9 mouse cellular contexts compared by ENCODE assay signal in the genomic region with DNA sequence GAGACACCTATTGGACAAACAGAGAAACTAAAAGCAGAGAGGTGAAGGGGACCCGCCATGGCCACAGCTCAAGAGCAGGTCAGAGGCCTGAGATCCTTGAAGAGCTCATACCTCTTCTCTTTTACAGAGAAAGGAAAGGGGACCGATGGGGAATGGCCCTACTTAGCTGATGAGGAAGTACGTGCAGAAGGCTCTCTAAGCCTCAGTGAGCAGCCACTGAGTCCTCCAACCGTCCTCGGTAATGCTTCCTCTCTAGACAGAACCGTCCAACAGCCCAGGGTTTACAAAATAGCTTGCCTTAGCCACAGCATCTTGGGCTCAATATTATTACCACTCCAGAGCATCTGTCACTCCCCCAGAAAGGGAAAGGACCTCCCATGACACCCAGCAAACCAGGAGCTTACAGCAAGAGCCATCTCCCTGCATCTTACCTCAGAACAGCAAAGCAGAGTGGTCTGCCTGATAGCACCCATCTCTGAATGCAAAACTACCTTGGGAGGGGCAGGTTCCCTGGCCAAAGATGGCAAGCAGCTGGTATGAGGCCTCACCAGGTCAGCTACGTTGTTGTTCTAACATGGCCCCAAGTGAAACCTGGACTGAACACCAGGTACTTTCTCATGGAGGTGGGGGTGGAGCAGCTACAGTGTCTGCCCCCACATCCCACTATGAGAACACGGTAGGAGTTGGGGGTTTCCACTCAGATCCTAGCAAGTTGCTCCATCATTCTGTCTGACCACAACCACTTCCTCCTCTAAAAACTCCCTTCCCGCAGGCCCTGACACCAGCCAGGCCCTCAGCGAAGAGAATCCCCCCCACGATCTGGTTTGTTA. TPM values are rescaled to one million over a fixed set of nuclear protein-coding genes. Genes with fewer than 3 reads are reported as not detected.
A peak's percentile ranks its signal among the peaks of the same experiment; 100 is the strongest.
DNase-seq lines count a peak whose midpoint lies in the region; ATAC-seq and TF ChIP-seq lines count a peak whose summit lies in the region.
"Had no signal": no experiment of that assay in that cellular context is flagged by ENCODE, and none has a peak within 500 bp of the region (broad histone marks: within the 10 kb centered on the region; RNA-seq: fewer than 3 reads in every experiment).

No protein-coding gene starts in this region.

- no peak for ATAC-seq in kidney, postnatal 0 days (replicated peaks; ENCODE audit: low FRiP score, low read depth)
- peak; percentile 64 for ATAC-seq in activated CD4-positive, CD25-positive, alpha-beta regulatory T cell, adult 4 months
- peak; percentile 41; the same call in 1 of the 2 replicates for ATAC-seq in liver, embryonic 16.5 days (ENCODE audit: low read depth)
- no peak for ATAC-seq in stomach, embryonic 16.5 days (ENCODE audit: insufficient read depth, low FRiP score)

- peak overlapping the region; percentile 27; the same call in 1 of the 2 replicates for H3K27ac ChIP-seq in kidney, postnatal 0 days
- peak overlapping the region; percentile 48 for H3K27ac ChIP-seq in liver, embryonic 16.5 days (ENCODE audit: low read length)
- peak overlapping the region; percentile 80 for H3K27ac ChIP-seq in stomach, embryonic 16.5 days (ENCODE audit: low read length)
- H3K27ac ChIP-seq: neural tube, embryonic 13.5 days had no signal

- TF ChIP-seq CTCF in kidney, postnatal 0 days (IDR thresholded peaks at IDR 0.05; ENCODE audit: low read depth), result no peak

- no peaks in the 10 kb centered on the region for H3K27me3 ChIP-seq in kidney, postnatal 0 days (ENCODE audit: insufficient read depth, low read length)
- H3K27me3 ChIP-seq in liver, embryonic 16.5 days (ENCODE audit: control insufficient read depth, insufficient read depth, low read depth, low read length), result no peaks in the 10 kb centered on the region
- no peaks in the 10 kb centered on the region for H3K27me3 ChIP-seq in stomach, embryonic 16.5 days (ENCODE audit: control insufficient read depth, insufficient read depth, low read length)
- H3K27me3 ChIP-seq: neural tube, embryonic 13.5 days had no signal

- peak; percentile 35 for DNase-seq in kidney, postnatal 0 days (ENCODE audit: low spot score)
- DNase-seq in kidney, postnatal 25 days, result no peak
- DNase-seq in adrenal gland, postnatal 10 days, result no peak
- DNase-seq in cerebellum, postnatal 4 days (ENCODE audit: low spot score in 2 of 2), result no peak
- DNase-seq in cerebellum, postnatal 14 days, result no peak

- H3K36me3 ChIP-seq in kidney, postnatal 0 days (ENCODE audit: insufficient read depth, low read length), result no peaks in the 10 kb centered on the region
- H3K36me3 ChIP-seq in liver, embryonic 16.5 days (ENCODE audit: control insufficient read depth, insufficient read depth), result no peaks in the 10 kb centered on the region
- no peaks in the 10 kb centered on the region for H3K36me3 ChIP-seq in stomach, embryonic 16.5 days (ENCODE audit: control insufficient read depth, insufficient read depth, low read length)
- H3K36me3 ChIP-seq: neural tube, embryonic 13.5 days had no signal

- no peaks in the 10 kb centered on the region for H3K9me3 ChIP-seq in kidney, postnatal 0 days (replicated peaks; ENCODE audit: low read length)
- no peaks in the 10 kb centered on the region for H3K9me3 ChIP-seq in liver, embryonic 16.5 days (replicated peaks; ENCODE audit: control insufficient read depth, low read length)
- no peaks in the 10 kb centered on the region for H3K9me3 ChIP-seq in stomach, embryonic 16.5 days (replicated peaks; ENCODE audit: control insufficient read depth, low read length)
- H3K9me3 ChIP-seq: neural tube, embryonic 13.5 days had no signal

- no peak overlapping the region for H3K4me2 ChIP-seq in kidney, postnatal 0 days (ENCODE audit: low read length)
- no peak overlapping the region for H3K4me2 ChIP-seq in liver, embryonic 16.5 days (ENCODE audit: low read depth, low read length)
- peak overlapping the region; percentile 51; the same call in 1 of the 2 replicates for H3K4me2 ChIP-seq in stomach, embryonic 16.5 days (ENCODE audit: low read depth, low read length)
- H3K4me2 ChIP-seq: neural tube, embryonic 13.5 days had no signal

- H3K4me3 ChIP-seq in kidney, postnatal 0 days (replicated peaks; ENCODE audit: low read depth, low read length), result no peak overlapping the region
- H3K4me3 ChIP-seq in liver, embryonic 16.5 days (ENCODE audit: low read depth, low read length), result no peak overlapping the region
- no peak overlapping the region for H3K4me3 ChIP-seq in stomach, embryonic 16.5 days (replicated peaks; ENCODE audit: low read length)
- H3K4me3 ChIP-seq: neural tube, embryonic 13.5 days had no signal

- H3K9ac ChIP-seq in kidney, postnatal 0 days (ENCODE audit: low read depth, low read length), result no peak overlapping the region
- no peak overlapping the region for H3K9ac ChIP-seq in liver, embryonic 16.5 days (ENCODE audit: low read depth, low read length)
- H3K9ac ChIP-seq in stomach, embryonic 16.5 days (ENCODE audit: low read length), result no peak overlapping the region

- H3K4me1 ChIP-seq in kidney, postnatal 0 days (replicated peaks; ENCODE audit: insufficient read depth, low read length), result peaks cover 11% of the 10 kb centered on the region; the same call in 1 of the 2 replicates
- H3K4me1 ChIP-seq in liver, embryonic 16.5 days (ENCODE audit: control insufficient read depth, low read depth, low read length), result peaks cover 10% of the 10 kb centered on the region
- peaks cover 26% of the 10 kb centered on the region for H3K4me1 ChIP-seq in stomach, embryonic 16.5 days (ENCODE audit: control insufficient read depth, insufficient read depth, low read length)

- 49% methylated on average over 11 of the region's 11 CpGs for WGBS in kidney, postnatal 0 days
- 14% methylated on average over 11 of the region's 11 CpGs for WGBS in liver, embryonic 16.5 days (ENCODE audit: insufficient replicate concordance)
- WGBS in stomach, embryonic 16.5 days, result 61% methylated on average over 11 of the region's 11 CpGs

RNA-seq across cellular contexts. Expression of a gene that starts 25.7 kb away (rescaled TPM):
- polyA plus RNA-seq in kidney, postnatal 0 days (2015; fragmentation: Nextera tagmentation; extraction: Ambion mirVana), result 6.1 and 7.1 TPM in 2 replicates
- polyA plus RNA-seq in activated CD4-positive, CD25-positive, alpha-beta regulatory T cell, adult 4 months (2017; shearing (Covaris generic)), result 10 to 100 TPM; 18.9 TPM
- polyA plus RNA-seq in liver, embryonic 16.5 days (2015; fragmentation: Nextera tagmentation; extraction: Ambion mirVana), result 3.9 and 4.4 TPM in 2 replicates
- 7.1 and 7.2 TPM in 2 replicates for polyA plus RNA-seq in stomach, embryonic 16.5 days (2015; fragmentation: Nextera tagmentation; extraction: Ambion mirVana)
- total RNA-seq in adrenal gland, postnatal 10 days (2021), result 10 to 100 TPM; 23.6 to 25.1 TPM

RNA-seq across cellular contexts. Expression of a gene that starts 40.6 kb away (rescaled TPM):
- polyA plus RNA-seq in kidney, postnatal 0 days (2015; fragmentation: Nextera tagmentation; extraction: Ambion mirVana), result 173 and 188 TPM in 2 replicates
- 100 to 1,000 TPM in 1 of 2 experiments, 10 to 100 TPM in 1; 62.4 to 108 TPM for polyA plus RNA-seq in activated CD4-positive, CD25-positive, alpha-beta regulatory T cell, adult 4 months (2017; shearing (Covaris generic))
- polyA plus RNA-seq in liver, embryonic 16.5 days (2015; fragmentation: Nextera tagmentation; extraction: Ambion mirVana), result 106 and 116 TPM in 2 replicates
- 199 and 207 TPM in 2 replicates for polyA plus RNA-seq in stomach, embryonic 16.5 days (2015; fragmentation: Nextera tagmentation; extraction: Ambion mirVana)
- 100 to 1,000 TPM; 244 to 274 TPM for total RNA-seq in adrenal gland, postnatal 10 days (2021)

Comparison
In these comparisons a context has a peak if more than half of its experiments do, and no peak if none do; other contexts are left out.
1. ATAC-seq: peak in activated CD4-positive, CD25-positive, alpha-beta regulatory T cell, adult 4 months (single experiment) and liver, embryonic 16.5 days (single experiment); none in kidney, postnatal 0 days (single experiment) and stomach, embryonic 16.5 days (single experiment).
2. H3K27ac ChIP-seq: peak in every context shown above with its lines; median percentile 80 in stomach, embryonic 16.5 days; 48 in liver, embryonic 16.5 days; 27 in kidney, postnatal 0 days.